Mouse (Mus musculus): ENCODE measurements around the gene Cfd.

The Cfd gene

DNA sequence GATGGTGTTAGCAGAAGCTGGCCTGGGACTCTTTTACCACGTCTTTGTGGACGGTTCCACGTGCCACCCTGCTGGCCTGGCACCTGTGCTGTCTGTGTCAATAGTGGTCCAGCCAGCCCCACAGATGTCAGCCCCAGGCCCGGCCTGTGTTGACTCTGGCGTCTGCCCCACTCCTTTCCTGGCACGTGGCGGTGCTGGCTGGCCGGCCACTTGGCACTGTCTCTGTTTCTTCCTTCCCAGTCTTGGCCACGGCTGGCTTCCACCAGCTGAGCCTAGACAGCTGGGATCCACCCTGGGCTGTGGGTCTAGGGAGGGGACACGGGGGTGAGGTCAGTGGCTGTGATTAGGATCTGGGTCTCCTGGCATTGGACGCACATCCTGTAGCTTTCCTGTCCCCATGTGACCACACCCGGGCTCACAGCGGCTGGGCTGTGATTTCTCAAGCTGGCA lies 43.6 kb downstream of the Cfd start:
- DNase-seq = peak; percentile 70

GRCm38 (mm10) chr10:79934794-79935569 lies 44.3 kb downstream of the Cfd start:
- no peak for DNase-seq

- DNase-seq = no peak
Observed at GRCm38 (mm10) chr10:79936284-79936910, 45.7 kb downstream of the Cfd start.

DNA sequence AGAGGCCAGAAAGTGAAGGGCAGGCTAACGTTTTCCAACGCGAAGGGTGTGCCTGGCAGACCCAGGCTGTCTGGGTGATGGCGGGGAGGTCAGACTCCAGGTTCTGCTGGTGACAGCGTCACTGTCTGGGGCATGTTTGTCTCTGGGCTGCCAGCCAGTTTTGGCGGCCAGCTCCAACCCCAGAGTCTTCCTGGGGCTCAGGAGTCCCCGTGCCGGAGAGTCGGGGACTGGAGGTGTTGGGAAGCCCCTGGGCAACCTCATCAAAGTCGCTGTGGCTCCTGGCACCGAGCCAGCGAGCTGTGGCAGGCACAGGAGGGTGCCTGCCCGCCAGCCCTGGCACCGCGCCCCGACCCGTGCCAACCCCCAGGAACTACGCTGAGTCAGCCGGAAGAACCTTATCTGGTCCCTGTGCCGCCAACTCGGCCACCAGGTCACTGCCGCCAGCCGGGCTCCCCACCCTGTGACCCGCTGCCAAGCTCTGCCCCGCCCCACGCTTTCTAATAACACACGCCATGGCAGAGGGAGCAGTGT lies 46.3 kb downstream of the Cfd start:
- DNase-seq = peak; percentile 59

DNA sequence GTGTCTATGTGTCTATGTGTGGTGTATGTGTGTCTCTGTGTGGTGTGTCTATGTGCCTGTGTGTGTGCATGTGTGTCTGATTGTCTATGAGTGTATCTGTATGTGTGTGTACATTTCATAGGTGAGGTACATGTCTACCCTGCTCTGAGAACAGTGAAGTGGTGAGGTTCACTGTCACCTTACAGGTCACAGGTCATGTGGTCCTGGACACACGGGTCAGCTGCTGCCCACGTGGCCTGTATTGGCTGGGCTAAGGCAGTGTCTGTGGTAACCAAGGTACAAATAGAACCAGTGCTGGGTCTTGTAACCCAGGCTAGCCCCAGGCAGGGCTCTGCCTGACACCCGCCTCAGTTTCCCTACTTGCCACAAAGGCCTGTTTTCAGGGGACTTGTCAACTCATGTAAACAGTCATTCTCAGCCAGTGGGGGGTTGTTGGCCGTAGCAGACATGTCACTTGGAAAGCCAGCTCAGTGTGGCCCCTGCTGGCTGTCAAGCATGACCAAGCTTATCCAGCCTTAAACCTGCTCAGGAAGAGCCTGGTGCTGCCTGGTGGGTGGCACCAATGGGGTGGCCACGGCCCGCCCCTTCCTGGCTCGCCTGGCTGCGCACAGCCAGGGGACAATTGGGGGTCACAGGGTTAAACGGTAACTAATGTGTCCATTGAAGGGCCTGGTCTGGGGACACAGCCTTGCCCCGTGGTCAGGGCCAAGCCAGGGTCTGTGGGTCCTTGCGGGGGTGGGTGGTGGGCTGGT lies 47.3 kb downstream of the Cfd start:
- DNase-seq = no peak

DNA sequence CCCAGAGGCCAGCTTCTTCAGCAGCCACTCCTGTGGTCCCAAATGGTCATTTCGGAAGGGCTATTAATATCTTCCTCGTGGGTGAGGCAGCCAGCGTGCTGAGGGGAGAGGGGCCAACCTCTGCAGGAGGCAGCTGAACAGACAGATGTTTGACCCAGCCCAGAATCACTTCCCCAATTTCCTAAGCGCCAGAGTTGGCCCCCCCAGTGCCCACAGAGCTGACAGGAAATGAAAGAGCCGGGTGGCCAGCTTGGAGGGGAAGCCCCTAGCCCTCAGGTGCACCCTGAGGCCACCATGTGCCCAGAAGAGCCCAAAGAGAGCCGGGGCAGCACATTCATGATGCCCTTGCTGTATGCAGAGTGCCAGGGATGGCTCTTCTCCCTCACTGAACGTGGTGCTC lies 50.1 kb downstream of the Cfd start:
- DNase-seq = no peak

Measured in right cerebral cortex, postnatal 14 days (tissue).